ENCODE assay signal across 7 mouse cellular contexts in the genomic region with DNA sequence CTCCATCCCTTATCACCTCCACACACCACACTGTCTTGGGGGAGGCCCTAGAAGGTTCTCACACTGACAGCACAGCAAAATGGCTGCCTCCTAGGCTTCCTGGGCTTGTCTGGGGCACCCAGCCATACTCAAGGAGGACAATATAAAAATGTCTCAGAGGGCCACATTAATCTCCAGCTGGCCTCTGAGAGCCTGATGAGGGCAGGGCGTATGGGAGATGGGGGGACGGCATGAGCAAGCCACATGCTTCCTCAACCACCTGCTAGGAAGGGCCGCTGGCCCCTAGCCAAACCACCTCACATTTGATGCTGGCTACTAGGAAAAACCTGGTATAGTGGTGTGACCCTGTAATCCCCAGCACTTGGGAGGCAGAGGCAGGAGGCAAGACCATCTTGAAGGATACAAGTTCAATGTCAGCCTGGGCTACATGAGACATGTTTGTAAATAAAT. TPM values are rescaled to one million over a fixed set of nuclear protein-coding genes. Genes with fewer than 3 reads are reported as not detected.
DNase-seq lines count a peak whose midpoint lies in the region; ATAC-seq and TF ChIP-seq lines count a peak whose summit lies in the region.

No protein-coding gene starts in this region.

- peaks cover 40% of the 10 kb centered on the region for H3K4me1 ChIP-seq in hindbrain, postnatal 0 days (ENCODE audit: insufficient read depth, low read length)
- peaks cover 53% of the 10 kb centered on the region for H3K4me1 ChIP-seq in hindbrain, embryonic 12.5 days
- H3K4me1 ChIP-seq in CH12.LX (ENCODE audit: control insufficient read depth in 1 of 2, insufficient read depth in 2 of 2) = peaks cover 32 to 80% of the 10 kb centered on the region in 2 experiments
- peaks cover 98% of the 10 kb centered on the region for H3K4me1 ChIP-seq in liver, embryonic 12.5 days

- peak overlapping the region; percentile 74; the same call in 1 of the 2 replicates for H3K27ac ChIP-seq in hindbrain, postnatal 0 days
- H3K27ac ChIP-seq in hindbrain, embryonic 12.5 days = no peak overlapping the region
- H3K27ac ChIP-seq in CH12.LX (ENCODE audit: insufficient read depth, low read depth) = no peak overlapping the region
- peak overlapping the region; percentile 94 for H3K27ac ChIP-seq in liver, embryonic 12.5 days

- no peak overlapping the region for H3K4me2 ChIP-seq in hindbrain, postnatal 0 days (ENCODE audit: low read depth, low read length)
- no peak overlapping the region for H3K4me2 ChIP-seq in hindbrain, embryonic 12.5 days (replicated peaks)
- no peak overlapping the region for H3K4me2 ChIP-seq in CH12.LX (ENCODE audit: insufficient read depth, low read depth, poor library complexity, severe bottlenecking)
- peak overlapping the region; percentile 85 for H3K4me2 ChIP-seq in liver, embryonic 12.5 days

- H3K4me3 ChIP-seq in hindbrain, postnatal 0 days (ENCODE audit: low read length) = no peak overlapping the region
- H3K4me3 ChIP-seq in hindbrain, embryonic 12.5 days = no peak overlapping the region
- H3K4me3 ChIP-seq in CH12.LX (replicated peaks in 1 of 3; ENCODE audit: low read depth in 2 of 3, low read length in 2 of 3, poor library complexity in 1 of 3) = peak overlapping the region in 2 of 3 experiments; percentile 56 to 63
- H3K4me3 ChIP-seq in liver, embryonic 12.5 days = peak overlapping the region; percentile 63

- dilution Hi-C loops in CH12.LX (cut with MboI; ENCODE audit: extremely low pct_ligation_motif_present, extremely low pct_unique_long_range_greater_than_20kb, low sequenced_read_pairs) = no loop called here

- H3K36me3 ChIP-seq in hindbrain, postnatal 0 days (ENCODE audit: insufficient read depth, low read length) = no peaks in the 10 kb centered on the region
- H3K36me3 ChIP-seq in hindbrain, embryonic 12.5 days = no peaks in the 10 kb centered on the region
- H3K36me3 ChIP-seq in CH12.LX (replicated peaks in 1 of 2; ENCODE audit: control insufficient read depth in 1 of 2, insufficient read depth in 1 of 2, low read length in 1 of 2) = peaks cover 8 to 44% of the 10 kb centered on the region in 2 experiments
- peaks cover 24% of the 10 kb centered on the region for H3K36me3 ChIP-seq in liver, embryonic 12.5 days

- no peak for TF ChIP-seq CTCF in hindbrain, postnatal 0 days (IDR thresholded peaks at IDR 0.05; ENCODE audit: low read depth)
- no peak for TF ChIP-seq CTCF in CH12.LX (conservative IDR thresholded peaks at IDR 0.05 in 1 of 2, IDR thresholded peaks at IDR 0.05 in 1 of 2; ENCODE audit: low read depth in 2 of 2, low read length in 2 of 2)

- 44% methylated on average over 3 of the region's 3 CpGs for WGBS in hindbrain, postnatal 0 days
- 66% methylated on average over 3 of the region's 3 CpGs for WGBS in hindbrain, embryonic 12.5 days
- 22% methylated on average over 3 of the region's 3 CpGs for WGBS in liver, embryonic 12.5 days (ENCODE audit: insufficient replicate concordance)

- H3K9ac ChIP-seq in hindbrain, postnatal 0 days (replicated peaks; ENCODE audit: low read length) = no peak overlapping the region
- no peak overlapping the region for H3K9ac ChIP-seq in hindbrain, embryonic 12.5 days
- H3K9ac ChIP-seq in CH12.LX (ENCODE audit: insufficient read depth, low read depth) = no peak overlapping the region
- peak overlapping the region; percentile 88 for H3K9ac ChIP-seq in liver, embryonic 12.5 days

- peaks cover 16% of the 10 kb centered on the region for H3K79me2 ChIP-seq in CH12.LX (replicated peaks; ENCODE audit: control insufficient read depth, extremely low read depth, insufficient read depth, poor library complexity, severe bottlenecking)

- DNase-seq in hindbrain, postnatal 0 days (ENCODE audit: low spot score) = no peak
- DNase-seq in CH12.LX (ENCODE audit: extremely low read depth) (no peak), adipocyte (ENCODE audit: low spot score) (no peak)
- peak; percentile 62 for DNase-seq in cerebellum, adult 8-10 months
- no peak for DNase-seq in left cerebral cortex, postnatal 14 days (ENCODE audit: low spot score in 2 of 2)

- intact Hi-C loops in left cerebral cortex, postnatal 14 days (cut with DNase I) = no loop called here

- no peak for TF ChIP-seq EP300 in CH12.LX (IDR thresholded peaks at IDR 0.05; ENCODE audit: low read length)

- TF ChIP-seq POLR2A in CH12.LX (IDR thresholded peaks at IDR 0.05; ENCODE audit: low read depth, low read length) = no peak

- H3K9me3 ChIP-seq in hindbrain, postnatal 0 days (ENCODE audit: low read length) = no peaks in the 10 kb centered on the region
- no peaks in the 10 kb centered on the region for H3K9me3 ChIP-seq in hindbrain, embryonic 12.5 days (replicated peaks)
- no peaks in the 10 kb centered on the region for H3K9me3 ChIP-seq in CH12.LX (replicated peaks; ENCODE audit: low read length)
- H3K9me3 ChIP-seq in liver, embryonic 12.5 days (replicated peaks) = no peaks in the 10 kb centered on the region

- H3K27me3 ChIP-seq in hindbrain, postnatal 0 days (ENCODE audit: insufficient read depth, low read length) = no peaks in the 10 kb centered on the region
- no peaks in the 10 kb centered on the region for H3K27me3 ChIP-seq in hindbrain, embryonic 12.5 days
- H3K27me3 ChIP-seq in CH12.LX (replicated peaks) = no peaks in the 10 kb centered on the region
- H3K27me3 ChIP-seq in liver, embryonic 12.5 days (replicated peaks) = no peaks in the 10 kb centered on the region

- TF ChIP-seq RAD21 in CH12.LX (IDR thresholded peaks at IDR 0.05; ENCODE audit: low read depth, low read length) = no peak

- no peak for ATAC-seq in hindbrain, postnatal 0 days
- ATAC-seq in hindbrain, embryonic 12.5 days (ENCODE audit: low FRiP score) = no peak
- peak; percentile 42; the same call in 1 of the 2 replicates for ATAC-seq in liver, embryonic 12.5 days

- in situ Hi-C loops in CH12.LX (cut with MboI; ENCODE audit: low pct_ligation_motif_present, low pct_unique_long_range_greater_than_20kb, low sequenced_read_pairs) = no loop called here

TF ChIP-seq in CH12.LX, 34 proteins besides CTCF, POLR2A, EP300 and RAD21:
- TF ChIP-seq NELFE (IDR thresholded peaks at IDR 0.05; ENCODE audit: low read depth, low read length) (no peak), IRF4 (IDR thresholded peaks at IDR 0.05; ENCODE audit: low read depth, low read length) (no peak), PAX5 (IDR thresholded peaks at IDR 0.05; ENCODE audit: low read length) (no peak), ELF1 (IDR thresholded peaks at IDR 0.05; ENCODE audit: low read depth, low read length) (no peak), RCOR1 (conservative IDR thresholded peaks at IDR 0.05; ENCODE audit: low read depth, low read length) (no peak), MXI1 (IDR thresholded peaks at IDR 0.05; ENCODE audit: low read depth, low read length) (no peak), USF1 (IDR thresholded peaks at IDR 0.05; ENCODE audit: low read depth, low read length) (no peak), SIN3A (IDR thresholded peaks at IDR 0.05; ENCODE audit: low read length) (no peak)

RNA-seq across cellular contexts. Expression of a gene that starts 3.3 kb away (rescaled TPM):
- total RNA-seq in hindbrain, postnatal 0 days (2014; rRNA removed) = not detected in 2 replicates
- 0.08 TPM in 1 of 2 replicates, not detected in the other for polyA plus RNA-seq in hindbrain, postnatal 0 days (2015; fragmentation: Nextera tagmentation; extraction: Ambion mirVana)
- polyA plus RNA-seq in hindbrain, embryonic 12.5 days (2016; fragmentation: Nextera tagmentation; extraction: Ambion mirVana) = 0.50 and 0.57 TPM in 2 replicates
- total RNA-seq in CH12.LX (2012; rRNA removed) (0.25 TPM in 2 replicates), CH12.LX (2014; rRNA removed) (not detected in 2 replicates)
- 3.8 TPM in 2 replicates for polyA plus RNA-seq in CH12.LX (2012; ENCODE audit: insufficient read length, low read depth)
- polyA plus RNA-seq in liver, embryonic 12.5 days (2016; fragmentation: Nextera tagmentation; extraction: Ambion mirVana) = 2.3 and 2.5 TPM in 2 replicates
- not detected for total RNA-seq in left cerebral cortex, postnatal 14 days (2021)

RNA-seq across cellular contexts. Expression of a gene that starts 16.7 kb away (rescaled TPM):
- 54.9 and 78.4 TPM in 2 replicates for total RNA-seq in hindbrain, postnatal 0 days (2014; rRNA removed)
- polyA plus RNA-seq in hindbrain, postnatal 0 days (2015; fragmentation: Nextera tagmentation; extraction: Ambion mirVana) = 167 and 171 TPM in 2 replicates
- 904 and 962 TPM in 2 replicates for polyA plus RNA-seq in hindbrain, embryonic 12.5 days (2016; fragmentation: Nextera tagmentation; extraction: Ambion mirVana)
- 0.25 and 0.38 TPM in 2 replicates for total RNA-seq in CH12.LX (2012; rRNA removed)
- total RNA-seq in CH12.LX (2014; rRNA removed) = 0.34 TPM in 1 of 2 replicates, not detected in the other
- polyA plus RNA-seq in CH12.LX (2012; ENCODE audit: insufficient read length, low read depth) = 2.4 and 3.1 TPM in 2 replicates
- 137 and 140 TPM in 2 replicates for polyA plus RNA-seq in liver, embryonic 12.5 days (2016; fragmentation: Nextera tagmentation; extraction: Ambion mirVana)
- total RNA-seq in left cerebral cortex, postnatal 14 days (2021) = 10 to 100 TPM; 24.9 to 26.3 TPM

RNA-seq across cellular contexts. Expression of a gene that starts 21.8 kb away (rescaled TPM):
- total RNA-seq in hindbrain, postnatal 0 days (2014; rRNA removed) = 3.3 and 4.4 TPM in 2 replicates
- polyA plus RNA-seq in hindbrain, postnatal 0 days (2015; fragmentation: Nextera tagmentation; extraction: Ambion mirVana) = 0.75 and 0.93 TPM in 2 replicates
- polyA plus RNA-seq in hindbrain, embryonic 12.5 days (2016; fragmentation: Nextera tagmentation; extraction: Ambion mirVana) = 0.77 and 1.0 TPM in 2 replicates
- total RNA-seq in CH12.LX (2012; rRNA removed) (13.9 and 15.1 TPM in 2 replicates), CH12.LX (2014; rRNA removed) (9.2 and 10.0 TPM in 2 replicates)
- 10.4 and 14.4 TPM in 2 replicates for polyA plus RNA-seq in CH12.LX (2012; ENCODE audit: insufficient read length, low read depth)
- polyA plus RNA-seq in liver, embryonic 12.5 days (2016; fragmentation: Nextera tagmentation; extraction: Ambion mirVana) = 0.17 TPM in 1 of 2 replicates, not detected in the other
- 10 to 100 TPM; 37.3 to 42.0 TPM for total RNA-seq in left cerebral cortex, postnatal 14 days (2021)

RNA-seq across cellular contexts. Expression of a gene that starts 26.8 kb away (rescaled TPM):
- 150 and 163 TPM in 2 replicates for total RNA-seq in hindbrain, postnatal 0 days (2014; rRNA removed)
- polyA plus RNA-seq in hindbrain, postnatal 0 days (2015; fragmentation: Nextera tagmentation; extraction: Ambion mirVana) = 40.7 and 41.2 TPM in 2 replicates
- 30.9 and 31.9 TPM in 2 replicates for polyA plus RNA-seq in hindbrain, embryonic 12.5 days (2016; fragmentation: Nextera tagmentation; extraction: Ambion mirVana)
- total RNA-seq in CH12.LX (2012; rRNA removed) = 50.3 and 50.4 TPM in 2 replicates
- total RNA-seq in CH12.LX (2014; rRNA removed) = 32.3 and 38.6 TPM in 2 replicates
- polyA plus RNA-seq in CH12.LX (2012; ENCODE audit: insufficient read length, low read depth) = 53.9 and 60.2 TPM in 2 replicates
- 46.9 and 48.8 TPM in 2 replicates for polyA plus RNA-seq in liver, embryonic 12.5 days (2016; fragmentation: Nextera tagmentation; extraction: Ambion mirVana)
- 100 to 1,000 TPM; 342 to 377 TPM for total RNA-seq in left cerebral cortex, postnatal 14 days (2021)

Comparison
In these comparisons a context has a peak if more than half of its experiments do, and no peak if none do; other contexts are left out.
1. H3K27ac ChIP-seq: peak in hindbrain, postnatal 0 days (single experiment) and liver, embryonic 12.5 days (single experiment); none in hindbrain, embryonic 12.5 days (single experiment) and CH12.LX (single experiment).
2. H3K4me3 ChIP-seq: peak in CH12.LX (2 of 3) and liver, embryonic 12.5 days (single experiment); none in hindbrain, postnatal 0 days (single experiment) and hindbrain, embryonic 12.5 days (single experiment).
3. RNA of a gene that starts 16.7 kb away (polyA plus RNA-seq): 904 to 962 TPM in hindbrain, embryonic 12.5 days, 167 to 171 TPM in hindbrain, postnatal 0 days and 137 to 140 TPM in liver, embryonic 12.5 days; 2.4 to 3.1 TPM in CH12.LX; every median in the first group is over 10 times any median in the second.